Mouse (Mus musculus) hindbrain, embryonic 15.5 days (tissue): ENCODE data around the gene Tmprss6. TPM values are rescaled to one million over a fixed set of nuclear protein-coding genes. Genes with fewer than 3 reads are reported as not detected.

Source experiments
- ATAC-seq: fragments of 200-750 bp; cut with Nextera tagmentation; 2 replicates; pipeline ENCODE4 v1.8.0; 2017; ENCODE audit warnings: low read depth, moderate number of reproducible peaks, moderate TSS enrichment; ENCODE audit not compliant: low FRiP score
- H3K27ac ChIP-seq: fragments of 300-500 bp; sonication (generic); replicated peaks from 2 replicates; pipeline ENCODE4 v1.5.1; 2015; ENCODE audit warnings: mild to moderate bottlenecking, inconsistent platforms
- H3K27me3 ChIP-seq: fragments of 300-500 bp; sonication (generic); 2 replicates; pipeline ENCODE4 v1.6.1; 2015; ENCODE audit warnings: control low read depth, inconsistent platforms
- H3K36me3 ChIP-seq: fragments of 300-500 bp; sonication (generic); 2 replicates; pipeline ENCODE4 v1.6.1; 2015; ENCODE audit warnings: control low read depth, inconsistent platforms
- H3K4me1 ChIP-seq: fragments of 300-500 bp; sonication (generic); replicated peaks from 2 replicates; pipeline ENCODE4 v1.6.1; 2015; ENCODE audit warnings: control low read depth, inconsistent platforms
- H3K4me2 ChIP-seq: fragments of 300-500 bp; sonication (generic); 2 replicates; pipeline ENCODE4 v1.6.1; 2015; ENCODE audit warnings: moderate library complexity, mild to moderate bottlenecking, inconsistent platforms
- H3K4me3 ChIP-seq: fragments of 300-500 bp; sonication (generic); 2 replicates; pipeline ENCODE4 v1.5.1; 2015; ENCODE audit warnings: mild to moderate bottlenecking, inconsistent platforms
- H3K9ac ChIP-seq: fragments of 300-500 bp; sonication (generic); 2 replicates; pipeline ENCODE4 v1.6.1; 2015; ENCODE audit warnings: inconsistent platforms
- H3K9me3 ChIP-seq: fragments of 300-500 bp; sonication (generic); 2 replicates; pipeline ENCODE4 v1.6.1; 2016; ENCODE audit warnings: control low read depth, inconsistent platforms
- WGBS: fragments of 180-500 bp; shearing (Covaris S2); methylation state at CpG from one replicate; pipeline ENCODE4 v1.1.7; 2015; 5-methylcytosine and 5-hydroxymethylcytosine counted together
- polyA plus RNA-seq: library from polyadenylated mRNA; unstranded; fragments of >200 nt; fragmentation: Nextera tagmentation; extraction: Ambion mirVana; gene quantifications from 2 replicates; pipeline ENCODE4 v1.2.1, GENCODE M21; 2015

The Tmprss6 gene
- polyA plus RNA-seq, 1 experiment from 2014 or later, result 0.47 TPM

- H3K9ac ChIP-seq, result peak within 1 kb of the TSS; percentile 75
- peak within 1 kb of the TSS; percentile 92 for H3K4me2 ChIP-seq
- no peaks in the 10 kb centered on the region for H3K36me3 ChIP-seq
- ATAC-seq, result peak; percentile 69
- H3K4me1 ChIP-seq, result peaks cover 65% of the 10 kb centered on the region
- H3K27ac ChIP-seq, result peak within 1 kb of the TSS; percentile 88
- peak within 1 kb of the TSS; percentile 74 for H3K4me3 ChIP-seq
- H3K9me3 ChIP-seq, result no peaks in the 10 kb centered on the region
- WGBS, result 1% methylated on average over 34 of the region's 34 CpGs
- H3K27me3 ChIP-seq, result peaks cover 29% of the 10 kb centered on the region
Observed at GRCm38 (mm10) chr15:78405517-78406211, 62.8 kb downstream of the Tmprss6 start, which contains the start of gene Tst. Gene Tst, minus strand, starts transcription at chr15:78405907.

DNA sequence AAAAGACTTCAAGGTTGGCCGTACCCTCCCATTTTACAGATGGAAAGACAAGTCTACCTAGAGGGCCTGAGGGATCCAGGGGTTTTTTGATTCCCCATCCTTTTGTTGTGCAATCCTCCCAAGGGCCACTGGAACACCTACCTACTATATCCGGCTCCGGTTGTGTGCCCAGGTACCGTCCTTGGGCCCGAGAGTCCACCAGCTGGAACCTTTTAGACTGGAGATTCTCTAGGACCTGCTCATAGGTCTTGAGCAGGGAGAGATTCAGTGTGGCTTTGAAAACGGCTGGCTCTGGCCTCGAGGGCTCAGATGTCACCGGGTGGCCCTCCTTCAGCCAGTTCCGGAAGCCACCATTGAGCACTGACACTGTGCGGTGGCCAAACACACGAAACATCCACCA lies 63.3 kb downstream of the Tmprss6 start:
- H3K36me3 ChIP-seq, result no peaks in the 10 kb centered on the region
- peak overlapping the region; percentile 92 for H3K4me2 ChIP-seq
- peak overlapping the region; percentile 74 for H3K4me3 ChIP-seq
- H3K27me3 ChIP-seq, result peaks cover 23% of the 10 kb centered on the region
- H3K9me3 ChIP-seq, result no peaks in the 10 kb centered on the region
- peak; percentile 0; the same call in 1 of the 2 replicates for ATAC-seq
- H3K4me1 ChIP-seq, result peaks cover 60% of the 10 kb centered on the region
- 52% methylated on average over 11 of the region's 11 CpGs for whole genome bisulfite sequencing
- peak overlapping the region; percentile 75 for H3K9ac ChIP-seq
- peak overlapping the region; percentile 88; the same call in 1 of the 2 replicates for H3K27ac ChIP-seq

GRCm38 (mm10) chr15:78403896-78404295 lies 64.5 kb downstream of the Tmprss6 start:
- H3K27ac ChIP-seq, result peak overlapping the region; percentile 77
- peak overlapping the region; percentile 92 for H3K4me2 ChIP-seq
- no peak for ATAC-seq
- H3K4me1 ChIP-seq, result peaks cover 52% of the 10 kb centered on the region
- peaks cover 11% of the 10 kb centered on the region for H3K27me3 ChIP-seq
- no peaks in the 10 kb centered on the region for H3K36me3 ChIP-seq
- 50% methylated on average over 1 of the region's 1 CpGs for WGBS
- no peak overlapping the region for H3K9ac ChIP-seq
- H3K9me3 ChIP-seq, result no peaks in the 10 kb centered on the region
- H3K4me3 ChIP-seq, result no peak overlapping the region

GRCm38 (mm10) chr15:78403301-78403741 lies 65.1 kb downstream of the Tmprss6 start:
- Histone ChIP-seq H3K36me3 (no peaks in the 10 kb centered on the region), H3K4me2 (peak overlapping the region; percentile 92), H3K4me1 (peaks cover 52% of the 10 kb centered on the region), H3K9me3 (no peaks in the 10 kb centered on the region), H3K27ac (peak overlapping the region; percentile 77), H3K9ac (no peak overlapping the region), H3K4me3 (no peak overlapping the region), H3K27me3 (peaks cover 5% of the 10 kb centered on the region; the same call in 1 of the 2 replicates)
- 37% methylated on average over 3 of the region's 3 CpGs for WGBS
- ATAC-seq, result no peak

GRCm38 (mm10) chr15:78402423-78402822 lies 66.0 kb downstream of the Tmprss6 start:
- H3K4me2 ChIP-seq, result no peak overlapping the region
- ATAC-seq, result no peak

GRCm38 (mm10) chr15:78401921-78402320 lies 66.5 kb downstream of the Tmprss6 start:
- Histone ChIP-seq H3K27ac (peak overlapping the region; percentile 60; the same call in 1 of the 2 replicates), H3K4me2 (no peak overlapping the region; the same call in 1 of the 2 replicates), H3K4me1 (peaks cover 42% of the 10 kb centered on the region), H3K27me3 (no peaks in the 10 kb centered on the region), H3K36me3 (no peaks in the 10 kb centered on the region), H3K9me3 (no peaks in the 10 kb centered on the region), H3K9ac (no peak overlapping the region), H3K4me3 (no peak overlapping the region)
- no peak for ATAC-seq
- WGBS, result 50% methylated on average over 4 of the region's 4 CpGs

More at GRCm38 (mm10) chr15:78402423-78402822, 66.0 kb downstream of the Tmprss6 start:
- Histone ChIP-seq H3K27me3 (no peaks in the 10 kb centered on the region), H3K4me3 (no peak overlapping the region), H3K4me1 (peaks cover 47% of the 10 kb centered on the region), H3K27ac (no peak overlapping the region), H3K9ac (no peak overlapping the region), H3K9me3 (no peaks in the 10 kb centered on the region), H3K36me3 (no peaks in the 10 kb centered on the region)
- 68% methylated on average over 7 of the region's 7 CpGs for WGBS

DNA sequence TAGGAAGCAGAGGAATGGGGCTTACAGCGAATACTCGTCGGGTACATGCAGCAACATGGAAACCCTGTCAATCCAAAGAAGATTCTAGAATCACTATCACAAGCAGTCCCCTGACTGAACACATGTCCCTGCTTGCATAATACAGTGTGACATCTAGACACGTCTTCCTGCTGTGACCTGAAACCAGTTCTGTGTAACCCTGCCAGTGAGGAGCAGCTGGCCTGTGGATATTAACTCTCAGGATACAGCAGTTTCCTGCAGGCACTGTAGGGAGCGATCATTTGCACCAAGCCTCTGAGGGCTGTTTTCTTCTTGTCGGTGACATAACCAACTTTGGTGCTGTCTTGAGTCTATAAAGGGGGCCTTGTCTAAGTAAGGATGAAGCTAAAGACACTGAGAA lies 67.1 kb downstream of the Tmprss6 start:
- Histone ChIP-seq H3K27me3 (no peaks in the 10 kb centered on the region), H3K9me3 (no peaks in the 10 kb centered on the region), H3K9ac (no peak overlapping the region), H3K36me3 (no peaks in the 10 kb centered on the region), H3K4me3 (no peak overlapping the region), H3K27ac (peak overlapping the region; percentile 60; the same call in 1 of the 2 replicates), H3K4me2 (no peak overlapping the region), H3K4me1 (peaks cover 40% of the 10 kb centered on the region)
- no peak for ATAC-seq
- WGBS, result 64% methylated on average over 6 of the region's 6 CpGs

GRCm38 (mm10) chr15:78395478-78395962 lies 72.9 kb downstream of the Tmprss6 start, which contains the start of gene Tex33:
Gene Tex33, minus strand, starts transcription at chr15:78395912.
- Histone ChIP-seq H3K9ac (no peak within 1 kb of the TSS), H3K4me3 (no peak within 1 kb of the TSS), H3K9me3 (no peaks in the 10 kb centered on the region), H3K4me2 (no peak within 1 kb of the TSS), H3K36me3 (no peaks in the 10 kb centered on the region), H3K27ac (no peak within 1 kb of the TSS), H3K4me1 (no peaks in the 10 kb centered on the region), H3K27me3 (no peaks in the 10 kb centered on the region)
- no peak; the same call in 1 of the 2 replicates for ATAC-seq
- 89% methylated on average over 8 of the region's 8 CpGs for WGBS

DNA sequence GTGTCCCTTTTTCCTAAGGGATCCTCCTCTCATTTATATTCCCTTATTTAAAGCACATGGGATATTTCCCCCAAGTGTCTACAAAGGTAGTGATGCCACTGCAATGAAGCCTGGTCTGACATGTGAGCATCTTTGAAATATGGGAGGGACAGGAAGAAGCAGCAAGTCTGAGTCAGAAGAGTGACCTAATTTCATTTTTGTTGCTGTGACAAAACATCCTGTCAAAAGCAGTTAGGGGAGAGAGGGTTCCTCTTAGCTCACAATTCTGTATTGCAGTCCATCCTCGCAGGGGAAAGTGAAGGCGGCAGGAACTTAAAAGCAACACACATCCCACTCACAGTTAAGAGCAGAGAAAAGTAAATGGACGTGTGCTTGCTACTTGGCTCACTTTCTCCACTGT lies 77.6 kb downstream of the Tmprss6 start:
- H3K27me3 ChIP-seq, result no peaks in the 10 kb centered on the region
- H3K4me2 ChIP-seq, result no peak overlapping the region
- no peak overlapping the region for H3K27ac ChIP-seq
- H3K4me3 ChIP-seq, result no peak overlapping the region
- no peaks in the 10 kb centered on the region for H3K4me1 ChIP-seq
- no peaks in the 10 kb centered on the region for H3K36me3 ChIP-seq
- H3K9ac ChIP-seq, result no peak overlapping the region
- H3K9me3 ChIP-seq, result no peaks in the 10 kb centered on the region
- no peak for ATAC-seq
- WGBS, result 91% methylated on average over 3 of the region's 3 CpGs

Other genes with a start within 250 kb of the Tmprss6 start
- 0.69 and 1.6 TPM in 2 replicates for gene Ncf4, start 223.8 kb downstream of the Tmprss6 start, polyA plus RNA-seq
- gene Csf2rb2, start 162.9 kb downstream of the Tmprss6 start, polyA plus RNA-seq, result 0.21 and 0.34 TPM in 2 replicates
- gene Csf2rb, start 142.9 kb downstream of the Tmprss6 start, polyA plus RNA-seq, result 0.60 and 0.96 TPM in 2 replicates
- not detected in 2 replicates for gene Tex33, start 72.7 kb downstream of the Tmprss6 start, polyA plus RNA-seq
- 23.8 and 26.9 TPM in 2 replicates for gene Tst, start 62.7 kb downstream of the Tmprss6 start, polyA plus RNA-seq
- gene Mpst, start 62.2 kb downstream of the Tmprss6 start, polyA plus RNA-seq, result 3.1 and 4.6 TPM in 2 replicates
- gene Kctd17, start 40.1 kb downstream of the Tmprss6 start, polyA plus RNA-seq, result 145 and 156 TPM in 2 replicates
- 0.22 and 0.26 TPM in 2 replicates for gene Il2rb, start 26.6 kb upstream of the Tmprss6 start, polyA plus RNA-seq
- 8.3 and 9.1 TPM in 2 replicates for gene C1qtnf6, start 62.8 kb upstream of the Tmprss6 start, polyA plus RNA-seq
- gene Sstr3, start 76.1 kb upstream of the Tmprss6 start, polyA plus RNA-seq, result 0.61 and 0.71 TPM in 2 replicates
- gene Rac2, start 104.1 kb upstream of the Tmprss6 start, polyA plus RNA-seq, result 5.4 and 5.6 TPM in 2 replicates
- gene Cyth4, start 128.4 kb upstream of the Tmprss6 start, polyA plus RNA-seq, result 6.7 and 7.0 TPM in 2 replicates